Mouse (Mus musculus) spleen, adult 2 months (tissue): Measurements from ENCODE around the gene Gm11146. TPM values are rescaled to one million over a fixed set of nuclear protein-coding genes. Genes with fewer than 3 reads are reported as not detected.

Experiments used
- DNase-seq, 2 experiments: peaks; one replicate each; pipeline versions ENCODE4 v3.0.0 to v3.0.0-alpha.2; 2012 to 2021; ENCODE audit warnings: low spot score in 2 of 2, low read depth in 1 of 2
- H3K27ac ChIP-seq: fragments of 200-500 bp; 2 replicates; pipeline ENCODE4 v1.5.1; 2012; ENCODE audit warnings: low read length, inconsistent platforms; ENCODE audit not compliant: insufficient read depth
- H3K27me3 ChIP-seq: fragments of 200-500 bp; 2 replicates; pipeline ENCODE4 v1.6.1; 2012; ENCODE audit warnings: mild to moderate bottlenecking, moderate library complexity, low read length, inconsistent platforms; ENCODE audit not compliant: control insufficient read depth, insufficient read depth
- H3K36me3 ChIP-seq: fragments of 200-500 bp; 2 replicates; pipeline ENCODE4 v1.6.1; 2012; ENCODE audit warnings: mild to moderate bottlenecking, low read length, inconsistent platforms; ENCODE audit not compliant: control insufficient read depth, insufficient read depth
- H3K4me1 ChIP-seq: fragments of 200-500 bp; 2 replicates; pipeline ENCODE4 v1.6.1; 2011; ENCODE audit warnings: inconsistent platforms; ENCODE audit not compliant: control insufficient read depth, insufficient read depth, insufficient read length
- H3K4me3 ChIP-seq: fragments of 200-500 bp; 2 replicates; pipeline ENCODE4 v1.5.1; 2011; ENCODE audit warnings: mild to moderate bottlenecking, inconsistent platforms; ENCODE audit not compliant: insufficient read depth, insufficient read length; ENCODE audit errors: extremely low read depth
- CTCF ChIP-seq: fragments of 200-500 bp; IDR thresholded peaks from 2 replicates; pipeline ENCODE4 v1.5.1; 2011; ENCODE audit warnings: mild to moderate bottlenecking, inconsistent platforms; ENCODE audit not compliant: insufficient read depth, insufficient read length, insufficient replicate concordance; ENCODE audit errors: extremely low read depth
- POLR2A ChIP-seq: fragments of 200-500 bp; IDR thresholded peaks from 2 replicates; pipeline ENCODE4 v1.6.1; 2011; ENCODE audit warnings: low read depth, low read length, inconsistent platforms
- WGBS: fragments of 180-500 bp; shearing (Covaris S2); methylation state at CpG from one replicate; pipeline ENCODE4 v1.1.7; 2018; 5-methylcytosine and 5-hydroxymethylcytosine counted together
- polyA plus RNA-seq: library from polyadenylated mRNA; depleted of rRNA; stranded (reverse); fragments of >200 nt; gene quantifications from 2 replicates; pipeline ENCODE4 v1.2.3, GENCODE M21; 2012; rRNA removed

Gm11146 gene
- polyA plus RNA-seq: not detected in 2 replicates

GRCm38 (mm10) chr16:77601994-77602393 is at the start of gene Gm11146:
Gene Gm11146, minus strand, starts transcription at chr16:77602094.
- no peak for TF ChIP-seq POLR2A
- TF ChIP-seq CTCF: no peak
- H3K4me3 ChIP-seq: no peak within 1 kb of the TSS
- no peaks in the 10 kb centered on the region for H3K36me3 ChIP-seq
- H3K4me1 ChIP-seq: no peaks in the 10 kb centered on the region
- 94% methylated on average over 1 of the region's 1 CpGs for WGBS
- H3K27ac ChIP-seq: no peak within 1 kb of the TSS
- DNase-seq: no peak
- no peaks in the 10 kb centered on the region for H3K27me3 ChIP-seq

GRCm38 (mm10) chr16:77650596-77650995 is 48.7 kb upstream of the Gm11146 start:
- no peaks in the 10 kb centered on the region for H3K27me3 ChIP-seq
- H3K36me3 ChIP-seq: no peaks in the 10 kb centered on the region
- H3K27ac ChIP-seq: no peak overlapping the region
- no peak for DNase-seq
- WGBS: 79% methylated on average over 1 of the region's 1 CpGs
- H3K4me3 ChIP-seq: no peak overlapping the region
- H3K4me1 ChIP-seq: no peaks in the 10 kb centered on the region
- TF ChIP-seq CTCF (no peak), POLR2A (no peak)

- Histone ChIP-seq H3K36me3 (no peaks in the 10 kb centered on the region), H3K4me1 (0 out of 2 replicates have a peak, but pooled peaks cover 3% of the 10 kb centered on the region), H3K4me3 (no peak overlapping the region), H3K27ac (no peak overlapping the region), H3K27me3 (no peaks in the 10 kb centered on the region)
- no peak for DNase-seq
- no peak for TF ChIP-seq POLR2A
- TF ChIP-seq CTCF: no peak
- 81% methylated on average over 2 of the region's 2 CpGs for WGBS
Observed at GRCm38 (mm10) chr16:77649006-77649405, 47.1 kb upstream of the Gm11146 start.

- H3K4me3 ChIP-seq: no peak overlapping the region
- no peaks in the 10 kb centered on the region for H3K36me3 ChIP-seq
- no peak for TF ChIP-seq CTCF
- no peak for TF ChIP-seq POLR2A
- DNase-seq: no peak
- WGBS: 91% methylated on average over 2 of the region's 2 CpGs
- no peak overlapping the region for H3K27ac ChIP-seq
- H3K27me3 ChIP-seq: no peaks in the 10 kb centered on the region
- H3K4me1 ChIP-seq: 0 out of 2 replicates have a peak, but pooled peaks cover 3% of the 10 kb centered on the region
Observed at GRCm38 (mm10) chr16:77648181-77648580, 46.3 kb upstream of the Gm11146 start.

GRCm38 (mm10) chr16:77646146-77646545 is 44.3 kb upstream of the Gm11146 start:
- 87% methylated on average over 7 of the region's 7 CpGs for WGBS
- no peaks in the 10 kb centered on the region for H3K27me3 ChIP-seq
- TF ChIP-seq CTCF (no peak), POLR2A (no peak)
- H3K36me3 ChIP-seq: no peaks in the 10 kb centered on the region
- 0 out of 2 replicates have a peak, but pooled peaks cover 3% of the 10 kb centered on the region for H3K4me1 ChIP-seq
- no peak for DNase-seq
- no peak overlapping the region for H3K27ac ChIP-seq
- H3K4me3 ChIP-seq: no peak overlapping the region

- TF ChIP-seq POLR2A: no peak
- no peak for TF ChIP-seq CTCF
- H3K27ac ChIP-seq: no peak overlapping the region
- H3K36me3 ChIP-seq: no peaks in the 10 kb centered on the region
- 0 out of 2 replicates have a peak, but pooled peaks cover 3% of the 10 kb centered on the region for H3K4me1 ChIP-seq
- no peak for DNase-seq
- no peak overlapping the region for H3K4me3 ChIP-seq
- no peaks in the 10 kb centered on the region for H3K27me3 ChIP-seq
- WGBS: 69% methylated on average over 1 of the region's 1 CpGs
Observed at GRCm38 (mm10) chr16:77644976-77645375, 43.1 kb upstream of the Gm11146 start.

- Histone ChIP-seq H3K4me3 (peak overlapping the region; percentile 56), H3K4me1 (0 out of 2 replicates have a peak, but pooled peaks cover 3% of the 10 kb centered on the region), H3K36me3 (no peaks in the 10 kb centered on the region), H3K27me3 (no peaks in the 10 kb centered on the region), H3K27ac (no peak overlapping the region)
- 3% methylated on average over 31 of the region's 31 CpGs for WGBS
- TF ChIP-seq POLR2A: no peak
- no peak for TF ChIP-seq CTCF
- DNase-seq: peak in 1 of 2 experiments; percentile 10
Observed at GRCm38 (mm10) chr16:77643871-77644720, 42.2 kb upstream of the Gm11146 start.
